Mouse (Mus musculus) heart, adult 8-10 months (tissue): ENCODE data around the gene Gm45623. TPM values are rescaled to one million over a fixed set of nuclear protein-coding genes. Genes with fewer than 3 reads are reported as not detected.

Source experiments
- total RNA-seq, 4 experiments: library from RNA; stranded (reverse); gene quantifications; 2 replicates each; pipeline ENCODE4 v1.2.4; 2022

Gene Gm45623
- total RNA-seq, 4 experiments from 2014 or later = not detected

Other genes with a start within 250 kb of the Gm45623 start
- 1 to 10 TPM; 1.0 to 1.1 (median 1.0) TPM for gene Fbxl21, start 231.4 kb downstream of the Gm45623 start, total RNA-seq
- not detected for gene Lect2, start 205.3 kb downstream of the Gm45623 start, total RNA-seq
- 10 to 100 TPM; 10.2 to 16.8 (median 14.4) TPM for gene Tgfbi, start 144.3 kb downstream of the Gm45623 start, total RNA-seq
- 10 to 100 TPM; 28.0 to 32.0 (median 28.8) TPM for gene Smad5, start 50.8 kb downstream of the Gm45623 start, total RNA-seq
- gene Trpc7, start 142.2 kb upstream of the Gm45623 start, total RNA-seq = not detected